Mouse (Mus musculus): ENCODE data around the gene Ksr1.

The Ksr1 gene

DNA sequence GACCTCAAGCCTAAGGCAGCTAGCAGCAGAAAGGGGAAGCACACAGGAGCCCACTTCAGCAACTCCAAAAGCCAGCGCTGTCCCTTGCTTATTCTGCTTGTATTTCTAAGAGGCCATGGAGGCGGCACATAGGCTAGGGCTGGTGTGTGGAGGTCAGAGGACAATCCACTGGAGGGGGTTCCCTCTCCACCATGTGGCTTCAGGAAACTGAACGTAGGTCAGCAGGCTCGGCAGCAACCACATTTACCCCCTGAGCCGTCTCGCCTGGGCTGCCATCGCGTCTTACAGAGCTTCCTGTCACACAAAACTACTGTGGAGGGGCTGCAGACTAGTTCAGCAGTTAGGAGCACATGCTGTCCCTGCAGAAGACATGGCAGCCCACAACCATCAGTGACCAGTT lies 20.4 kb downstream of the Ksr1 start:
- WGBS, result 86% methylated on average over 8 of the region's 8 CpGs

DNA sequence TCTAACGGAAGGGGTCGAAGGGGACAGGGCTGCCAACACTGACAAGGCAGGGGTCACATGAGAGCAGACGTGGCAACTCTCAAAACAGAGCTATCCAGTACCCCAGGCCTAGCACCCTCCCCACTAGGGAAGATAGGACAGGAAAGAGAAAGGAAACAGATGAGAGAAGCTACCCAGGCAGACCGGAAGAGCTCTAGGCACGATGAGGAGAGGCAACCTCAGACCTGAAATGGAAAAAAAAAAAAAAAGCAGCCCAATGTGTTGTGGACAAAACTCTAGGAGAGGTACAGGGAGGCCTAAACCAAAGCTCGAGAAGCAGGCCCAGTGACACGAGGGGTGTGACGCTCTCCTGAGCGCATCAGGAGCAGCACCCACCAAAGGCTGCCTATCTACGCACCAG lies 23.7 kb downstream of the Ksr1 start:
- WGBS, result 90% methylated on average over 10 of the region's 10 CpGs

DNA sequence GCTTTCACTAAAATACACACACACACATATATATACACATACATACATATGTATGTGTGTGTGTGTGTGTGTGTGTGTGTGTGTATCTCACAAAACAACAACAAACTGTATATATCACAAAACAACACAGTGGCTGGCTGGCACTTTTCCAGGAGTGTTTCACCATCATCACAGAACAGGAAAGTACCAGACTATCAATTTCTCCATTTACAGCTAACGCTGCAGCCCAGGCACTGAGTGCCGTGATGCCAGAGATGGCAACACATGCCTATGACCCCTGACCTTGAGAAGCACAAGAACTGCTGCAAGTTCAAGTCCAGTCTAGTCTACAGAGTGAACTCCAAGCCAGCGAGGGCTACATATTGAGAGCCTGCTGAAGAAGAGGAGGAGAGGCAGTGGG lies 26.1 kb downstream of the Ksr1 start:
- 68% methylated on average over 3 of the region's 3 CpGs for WGBS

DNA sequence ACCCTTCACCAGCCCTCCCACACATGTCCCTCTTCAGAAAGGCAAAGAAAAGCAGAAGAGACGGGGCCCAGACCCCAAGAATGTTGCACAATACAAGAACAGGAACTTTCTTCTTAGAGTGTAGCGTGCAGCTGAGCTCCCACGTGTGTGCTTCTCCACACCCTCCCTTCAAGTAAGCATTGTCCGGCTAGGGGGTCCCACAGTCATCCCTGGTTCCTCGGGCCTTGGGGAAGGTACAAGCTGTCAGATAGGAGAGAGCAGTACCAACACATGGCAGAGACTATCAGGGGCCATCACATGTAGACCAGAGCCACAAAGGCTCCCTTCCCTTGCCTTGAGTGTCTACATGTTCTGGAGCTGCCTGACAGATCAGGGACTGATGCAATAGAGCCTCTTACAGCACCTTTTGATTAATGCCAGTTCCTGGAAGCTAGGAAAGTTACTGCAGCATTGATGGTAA lies 27.3 kb downstream of the Ksr1 start:
- 74% methylated on average over 5 of the region's 5 CpGs for WGBS

DNA sequence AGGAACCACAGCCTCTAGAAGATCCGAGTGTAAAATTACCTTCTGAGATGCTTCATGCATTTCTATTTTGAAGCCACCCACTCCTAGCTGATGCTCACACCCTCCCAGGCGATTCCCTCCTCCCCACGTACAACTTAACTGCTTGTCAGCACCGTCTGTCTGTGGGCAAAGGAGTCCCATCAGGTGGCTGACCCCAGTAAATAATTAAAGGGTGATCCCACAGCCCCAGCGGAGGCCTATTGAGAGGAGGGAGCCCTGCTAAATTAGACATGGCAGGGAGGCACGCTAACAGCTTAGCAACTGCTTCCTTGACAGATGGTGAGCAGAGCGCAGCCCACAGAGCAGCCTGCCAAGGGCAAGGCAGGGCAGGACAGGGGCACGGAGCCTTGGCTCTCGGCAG lies 29.5 kb downstream of the Ksr1 start:
- 31% methylated on average over 9 of the region's 9 CpGs for WGBS

DNA sequence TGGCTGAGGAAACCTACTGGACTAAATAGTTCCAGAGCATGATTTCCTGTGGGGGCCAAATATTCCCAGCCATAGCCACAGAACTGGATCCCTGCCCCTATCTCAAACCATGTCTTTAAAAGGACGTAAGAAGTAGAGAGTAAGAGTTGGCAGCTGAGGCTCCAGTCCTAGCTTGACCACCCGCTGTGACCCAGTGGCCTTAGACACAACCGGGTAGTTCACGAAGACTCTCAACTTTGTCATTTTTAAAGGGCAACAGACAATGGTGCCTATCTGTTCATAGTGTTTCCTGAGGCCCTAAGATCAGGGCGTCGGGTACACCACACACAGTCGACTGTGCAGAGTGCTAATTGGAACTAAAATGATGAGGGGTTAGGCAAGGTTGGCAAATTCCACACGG lies 30.5 kb downstream of the Ksr1 start:
- WGBS, result 63% methylated on average over 8 of the region's 8 CpGs

DNA sequence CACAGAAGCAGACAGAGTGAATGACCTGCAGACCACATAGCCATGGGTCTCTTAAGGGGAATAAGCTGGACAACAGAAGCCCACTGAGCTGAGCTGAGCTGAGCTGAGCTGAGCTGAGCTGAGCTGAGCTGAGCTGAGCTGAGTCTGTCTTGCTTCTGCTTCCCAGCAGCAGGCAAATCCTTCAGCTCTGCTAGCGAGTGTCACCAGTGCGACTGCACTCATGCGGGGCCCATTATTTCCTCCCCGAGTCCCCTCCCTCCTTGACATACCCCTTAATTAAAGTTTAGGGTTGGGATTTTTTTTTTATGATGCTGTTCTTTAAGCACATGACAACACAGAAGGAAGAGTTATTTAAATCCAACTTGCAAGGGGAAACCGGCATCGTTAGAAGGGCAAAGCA lies 32.1 kb downstream of the Ksr1 start:
- 59% methylated on average over 6 of the region's 6 CpGs for WGBS

DNA sequence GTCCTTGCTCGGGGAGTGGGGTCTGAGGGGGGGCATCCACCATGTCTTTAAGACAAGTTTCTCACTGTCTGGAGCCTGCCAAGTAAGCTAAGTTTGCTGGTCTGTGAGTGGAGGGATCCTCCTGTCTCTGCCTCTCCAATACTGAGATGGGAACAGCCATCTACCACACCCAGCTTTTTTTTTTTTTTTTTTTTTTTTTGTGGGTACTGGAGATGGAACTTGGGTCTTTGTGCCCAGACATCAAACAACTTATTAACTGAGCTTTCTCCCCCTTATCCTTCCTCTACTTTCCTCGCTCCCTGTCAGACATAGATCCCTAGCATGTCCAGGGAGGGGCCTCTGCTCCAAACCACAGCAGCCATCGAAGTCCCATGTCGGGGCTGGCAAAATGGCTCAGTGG lies 32.8 kb downstream of the Ksr1 start:
- 88% methylated on average over 4 of the region's 4 CpGs for WGBS

DNA sequence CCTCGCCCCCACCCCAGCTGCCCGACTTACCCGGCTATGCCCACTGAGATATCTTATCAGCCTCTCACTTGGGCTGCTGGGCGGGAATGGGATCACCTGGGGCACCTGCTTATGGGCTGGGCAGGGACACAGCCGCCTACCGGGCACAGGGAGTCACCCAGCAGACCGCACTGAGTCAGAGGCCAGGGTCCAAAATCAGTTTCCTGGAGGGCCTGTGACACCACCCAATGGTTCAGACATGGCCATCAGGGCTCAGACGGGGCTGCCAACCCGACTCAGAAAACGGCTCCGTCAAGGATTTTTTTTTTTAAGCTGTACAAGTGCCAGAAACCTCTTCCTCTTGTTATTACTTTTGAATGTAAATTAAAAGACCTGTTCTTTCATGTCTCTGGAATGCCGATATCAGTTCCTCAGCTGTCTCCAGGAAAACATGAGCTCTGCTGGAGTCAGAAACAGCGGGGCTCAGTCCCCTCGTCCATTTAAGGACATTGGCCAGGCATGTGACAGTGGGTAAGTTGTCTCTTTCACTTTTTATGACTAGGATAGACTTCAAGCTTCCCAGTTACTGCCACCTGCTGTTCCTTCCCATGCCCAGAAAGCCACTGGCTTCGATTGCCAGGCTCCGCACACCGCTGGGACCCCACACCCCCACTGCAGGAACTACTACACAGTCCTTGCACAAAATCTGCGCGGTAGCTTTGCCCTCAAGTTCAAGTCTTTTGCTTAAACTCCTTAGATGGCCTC lies 33.5 kb downstream of the Ksr1 start:
- WGBS, result 58% methylated on average over 19 of the region's 19 CpGs

DNA sequence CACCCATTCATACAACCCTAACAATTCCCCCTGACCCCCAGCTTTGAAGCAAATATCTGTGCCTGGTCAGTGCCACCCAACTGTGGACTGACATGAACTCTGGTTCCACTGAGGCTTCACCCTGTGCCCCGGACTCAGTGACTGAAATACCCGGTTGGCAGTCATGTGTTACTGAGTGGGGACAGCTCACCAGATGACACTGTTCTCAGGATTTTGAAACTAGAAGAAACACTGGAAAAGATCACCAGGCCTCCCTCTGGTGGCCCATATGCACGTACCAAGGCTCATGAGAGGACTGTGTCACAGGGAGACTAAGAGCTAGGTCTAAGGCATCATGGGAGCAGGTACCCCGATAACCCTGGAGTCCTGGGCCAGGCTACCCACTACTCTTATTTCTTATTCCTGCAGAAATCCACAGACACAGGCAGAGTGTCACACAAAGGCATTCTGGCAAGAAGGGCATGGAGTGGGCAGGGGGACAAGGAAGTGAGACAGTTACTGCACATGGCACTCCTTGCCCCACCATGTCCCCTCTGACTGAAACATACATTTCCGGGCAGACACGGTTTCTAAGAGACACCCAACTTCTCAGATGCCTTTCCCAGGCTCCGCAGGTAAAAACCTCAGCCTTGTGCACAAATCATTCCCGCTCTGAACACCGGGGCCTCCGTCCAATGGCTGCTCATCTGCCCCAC lies 34.2 kb downstream of the Ksr1 start:
- WGBS, result 82% methylated on average over 10 of the region's 10 CpGs

DNA sequence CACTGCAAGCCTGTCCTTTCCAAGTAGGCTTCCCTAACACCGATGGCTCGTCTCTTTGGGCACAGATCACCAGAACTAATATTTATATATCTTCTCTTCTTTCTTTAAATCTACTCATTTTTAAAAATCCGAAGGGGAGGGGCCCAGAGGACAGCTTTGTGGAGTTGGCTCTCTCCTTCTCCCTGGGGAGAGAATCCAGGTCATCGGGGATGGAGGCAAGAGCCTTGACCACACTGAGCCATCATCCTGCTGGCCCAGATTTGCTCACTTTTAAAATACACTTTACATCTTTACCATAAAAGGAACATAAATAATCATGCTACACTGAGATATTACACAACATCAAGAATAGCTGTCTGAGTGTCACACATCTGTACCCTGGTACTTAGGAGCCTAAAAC lies 35.8 kb downstream of the Ksr1 start:
- WGBS, result 72% methylated on average over 4 of the region's 4 CpGs

DNA sequence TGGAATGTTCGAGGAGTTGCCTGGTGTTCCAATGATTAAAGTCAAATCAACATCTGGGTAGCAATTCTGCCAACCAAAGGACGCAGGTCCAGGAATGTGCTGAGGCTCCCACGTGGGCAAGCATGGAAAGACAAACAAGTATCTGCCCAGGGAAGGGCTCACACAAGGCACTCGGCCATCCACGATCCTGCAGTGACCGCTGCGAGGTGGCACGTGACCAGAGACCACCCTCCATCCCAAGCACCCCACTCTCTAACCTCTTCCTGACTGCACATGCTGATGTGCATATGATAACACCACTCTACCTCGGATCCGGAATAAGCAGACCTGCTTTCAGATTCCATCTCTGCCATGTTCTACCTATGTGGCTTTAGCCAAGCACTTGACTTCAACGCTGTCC lies 38.3 kb downstream of the Ksr1 start:
- WGBS, result 87% methylated on average over 11 of the region's 11 CpGs

DNA sequence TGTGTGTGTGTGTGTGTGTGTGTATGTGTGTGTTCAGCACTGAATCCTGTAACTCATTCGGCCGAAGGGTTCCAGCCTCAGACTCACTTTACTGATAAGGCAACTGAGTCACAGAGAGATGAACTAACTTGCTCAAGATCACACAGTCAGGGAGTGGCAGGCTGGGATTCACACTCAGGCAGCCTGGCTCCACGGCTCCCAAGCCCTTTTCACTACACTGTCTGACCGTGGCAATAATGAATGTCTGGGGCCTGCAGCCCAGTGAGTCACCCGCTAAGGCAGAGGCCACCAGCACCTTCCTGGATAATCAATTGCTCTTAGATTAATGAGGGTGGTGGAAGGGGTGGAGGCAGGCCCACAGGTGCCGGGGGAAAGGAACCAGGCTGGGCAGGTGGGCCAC lies 41.2 kb downstream of the Ksr1 start:
- 92% methylated on average over 6 of the region's 6 CpGs for WGBS

DNA sequence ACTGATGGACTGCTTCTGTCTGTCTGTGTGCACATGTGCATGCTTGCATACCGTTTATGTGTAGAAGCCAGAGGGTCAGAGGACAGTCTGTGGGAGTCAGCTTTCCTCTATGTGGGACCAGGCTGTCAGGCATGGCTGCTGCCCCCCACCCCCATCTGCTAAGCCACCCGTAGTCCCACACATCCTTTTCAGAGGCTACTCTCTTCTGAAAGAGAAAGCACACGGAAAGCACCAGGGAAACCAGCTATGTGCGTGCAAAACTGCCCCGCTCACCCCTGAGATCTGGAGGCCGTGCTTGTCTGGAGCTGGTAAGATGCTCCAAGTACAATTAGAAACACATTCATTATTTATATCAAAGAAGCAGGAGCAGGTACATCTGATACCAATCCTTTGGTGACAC lies 41.7 kb downstream of the Ksr1 start:
- 87% methylated on average over 6 of the region's 6 CpGs for WGBS

DNA sequence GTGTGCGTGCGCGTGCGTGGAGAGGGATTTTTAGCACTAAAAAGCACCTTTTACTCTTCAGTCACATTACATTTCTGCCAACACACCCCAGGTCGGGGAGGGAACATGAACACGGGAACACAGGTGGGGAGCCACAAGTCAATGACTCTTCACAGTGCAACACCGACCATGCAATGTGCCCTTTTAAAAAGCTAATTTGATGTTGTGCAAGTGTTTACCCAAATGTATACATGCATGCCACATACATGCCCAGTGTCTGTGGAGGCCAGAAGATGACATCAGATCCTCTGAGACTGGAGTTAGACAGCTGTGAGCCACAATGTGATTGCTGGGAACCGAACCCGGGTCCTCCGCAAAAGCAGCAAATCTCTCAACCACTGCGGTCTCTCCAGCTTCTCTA lies 42.1 kb downstream of the Ksr1 start:
- WGBS, result 93% methylated on average over 11 of the region's 11 CpGs

DNA sequence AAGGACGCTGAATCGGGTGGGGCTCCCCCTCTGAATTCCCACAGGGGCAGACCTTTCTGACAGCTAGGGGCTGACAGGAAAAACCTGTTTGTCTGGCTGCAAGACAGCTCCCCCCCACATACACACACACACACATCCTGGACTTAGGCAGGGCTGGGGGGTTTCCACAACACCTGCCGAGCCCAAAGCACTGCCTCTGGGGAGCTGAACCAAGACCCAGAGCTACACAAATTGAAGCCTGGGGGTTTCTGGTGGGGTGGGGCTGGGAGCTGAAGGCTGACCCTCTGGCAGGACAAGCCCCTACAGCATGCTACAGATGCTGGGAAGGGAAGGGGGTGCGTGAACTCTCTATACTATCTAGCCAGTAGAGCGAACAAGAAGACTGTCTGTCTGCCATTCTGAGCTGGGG lies 42.7 kb downstream of the Ksr1 start:
- WGBS, result 69% methylated on average over 5 of the region's 5 CpGs

DNA sequence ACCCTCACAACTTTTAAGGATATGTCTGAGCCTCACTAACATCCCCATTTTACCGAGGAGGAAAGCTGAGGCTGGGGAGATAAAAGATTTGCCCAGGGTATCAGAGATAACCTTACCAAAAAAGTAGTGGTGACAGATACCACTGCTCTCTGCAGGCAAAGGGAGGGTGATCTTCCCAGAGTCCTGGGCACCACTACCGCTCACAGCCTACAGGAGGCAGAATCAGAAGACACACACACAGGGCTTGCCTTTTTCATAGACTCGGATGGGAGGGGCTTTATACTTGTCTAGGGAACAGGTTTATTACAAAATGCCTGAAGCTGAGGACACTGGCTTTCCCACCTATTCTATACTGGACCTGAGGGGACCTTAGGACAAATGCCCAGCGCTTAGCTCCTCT lies 43.9 kb downstream of the Ksr1 start:
- 91% methylated on average over 4 of the region's 4 CpGs for WGBS

DNA sequence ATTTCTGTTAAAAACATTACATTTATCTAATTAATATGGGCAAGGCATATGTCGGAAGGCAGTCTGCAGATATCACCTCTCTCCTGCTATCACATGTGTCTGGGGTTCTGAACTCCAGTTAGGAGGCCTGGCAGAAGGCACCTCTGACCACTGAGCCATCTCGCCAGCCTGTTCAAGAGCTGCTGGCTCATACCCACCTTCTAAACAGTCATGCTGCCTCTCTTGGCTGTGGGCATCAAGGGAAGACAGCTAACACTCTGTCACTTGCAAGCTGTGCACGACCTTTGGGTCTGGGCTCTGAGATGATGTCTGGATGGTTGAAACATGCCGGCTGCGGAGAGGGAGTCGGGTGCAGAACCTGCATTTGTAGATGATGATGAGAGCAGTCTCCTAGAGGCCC lies 44.6 kb downstream of the Ksr1 start:
- 90% methylated on average over 6 of the region's 6 CpGs for WGBS

DNA sequence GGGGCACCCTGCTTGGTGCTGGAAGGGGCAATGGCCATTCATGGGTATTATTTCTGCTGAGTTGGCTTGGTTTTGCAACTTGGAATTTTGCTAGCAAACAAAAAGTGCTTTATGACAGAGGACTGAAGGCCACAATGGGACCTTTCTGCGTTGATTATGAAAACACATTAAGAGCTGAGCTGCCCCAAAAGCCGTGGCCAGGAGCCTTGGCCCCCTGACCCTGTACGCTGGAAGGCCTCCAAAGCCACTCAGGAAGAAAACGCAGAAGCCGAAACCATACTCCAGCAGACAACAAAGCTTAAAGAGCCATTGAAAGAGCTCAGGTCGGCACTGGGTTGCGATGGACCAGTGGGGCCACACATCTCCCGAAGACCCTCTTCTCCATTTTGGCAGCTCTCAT lies 47.2 kb downstream of the Ksr1 start:
- WGBS, result 55% methylated on average over 8 of the region's 8 CpGs

DNA sequence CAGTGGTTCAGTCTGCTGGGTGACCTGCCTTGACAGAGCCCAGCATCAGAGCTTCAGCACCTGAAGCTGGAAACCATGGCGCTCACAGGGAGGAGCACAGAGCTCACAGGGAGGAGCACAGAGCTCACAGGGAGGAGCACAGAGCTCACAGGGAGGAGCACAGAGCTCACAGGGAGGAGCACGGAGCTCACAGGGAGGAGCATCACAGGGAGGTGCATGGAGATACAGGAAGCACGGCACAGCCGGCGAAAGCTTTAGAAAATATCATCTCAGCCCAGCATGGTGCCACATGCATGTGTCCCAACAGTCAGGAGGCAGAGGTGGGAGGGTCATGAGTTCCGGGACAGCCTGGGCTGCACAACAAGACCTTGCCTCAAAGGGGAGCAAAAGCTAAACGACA lies 48.5 kb downstream of the Ksr1 start:
- 81% methylated on average over 7 of the region's 7 CpGs for WGBS

DNA sequence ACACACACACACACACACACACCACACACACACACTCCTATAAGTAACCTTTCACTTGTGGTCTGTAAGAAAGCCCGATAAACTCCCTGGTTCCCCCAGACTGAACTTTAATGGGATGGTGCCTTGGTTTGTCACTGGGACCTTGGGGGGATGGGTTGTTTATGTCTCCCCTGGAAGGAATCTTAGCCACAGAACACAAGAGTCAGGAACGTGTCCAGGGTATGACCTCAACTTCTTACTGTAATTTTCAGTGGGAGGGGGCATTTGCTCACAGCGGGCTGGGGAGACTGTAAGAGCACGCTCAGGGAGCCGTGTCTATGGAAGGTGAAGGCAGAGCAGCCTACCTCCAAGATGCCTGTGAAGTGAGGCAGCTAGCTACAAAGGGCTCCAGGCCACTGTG lies 49.5 kb downstream of the Ksr1 start:
- 81% methylated on average over 5 of the region's 5 CpGs for WGBS

DNA sequence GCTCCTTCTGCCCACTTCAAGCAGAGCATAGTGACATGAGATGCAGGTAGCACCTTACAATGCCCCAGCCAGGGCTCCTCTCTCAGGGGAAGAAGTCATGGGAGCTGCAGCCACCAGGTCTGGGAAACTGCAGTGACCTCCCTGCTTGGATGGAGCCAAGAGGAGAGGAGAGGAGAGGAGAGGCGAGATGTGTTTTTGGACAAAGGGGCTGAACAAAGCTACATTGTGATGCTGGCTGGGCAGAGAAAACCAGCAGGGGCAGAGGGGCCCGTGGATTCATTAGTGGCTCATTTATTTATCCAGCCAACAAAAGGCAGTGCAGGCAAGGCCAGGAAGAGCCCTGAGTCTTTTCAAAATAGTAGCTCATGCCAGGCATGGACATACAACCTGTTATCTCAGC lies 50.5 kb downstream of the Ksr1 start:
- WGBS, result 47% methylated on average over 2 of the region's 2 CpGs

DNA sequence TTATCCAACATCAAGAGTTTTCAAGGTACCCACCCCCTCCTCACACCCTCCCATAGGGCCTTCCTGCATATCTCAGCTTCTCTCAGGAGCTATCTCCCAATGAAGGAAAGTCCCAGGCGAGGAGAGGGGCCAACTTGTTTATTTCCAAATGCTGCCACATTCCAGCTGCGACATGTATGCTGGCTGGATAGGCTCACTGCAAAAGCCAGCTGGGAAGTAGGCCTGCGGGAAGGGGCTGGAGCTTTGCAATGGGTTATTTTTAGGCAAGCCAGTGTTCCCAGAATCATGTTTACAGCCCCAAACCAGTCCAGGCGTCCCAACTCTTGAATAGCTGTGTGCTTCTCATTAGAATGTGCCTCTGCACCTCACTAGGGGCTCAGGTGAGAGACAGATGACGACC lies 51.5 kb downstream of the Ksr1 start:
- 39% methylated on average over 5 of the region's 5 CpGs for whole genome bisulfite sequencing

Measured in cerebral cortex, adult 2 months (tissue).